Mouse (Mus musculus) T-helper 2 cell (primary cell): ENCODE data around the gene Sbsn.

ENCODE experiments used
- in situ Hi-C: fragments of 300-600 bp; cut with MboI, MseI; formaldehyde crosslinking; loops from one replicate; pipeline ENCODE4 v1.15.1; 2025; ENCODE audit warnings: high pct_unique_total_duplicates

Gene Sbsn

GRCm38 (mm10) chr7:30749824-30750606 lies 1.3 kb upstream of the Sbsn start:
- in situ Hi-C loops, result no loop called here

GRCm38 (mm10) chr7:30757001-30757400 lies 5.7 kb downstream of the Sbsn start:
- in situ Hi-C loops, result no loop called here

DNA sequence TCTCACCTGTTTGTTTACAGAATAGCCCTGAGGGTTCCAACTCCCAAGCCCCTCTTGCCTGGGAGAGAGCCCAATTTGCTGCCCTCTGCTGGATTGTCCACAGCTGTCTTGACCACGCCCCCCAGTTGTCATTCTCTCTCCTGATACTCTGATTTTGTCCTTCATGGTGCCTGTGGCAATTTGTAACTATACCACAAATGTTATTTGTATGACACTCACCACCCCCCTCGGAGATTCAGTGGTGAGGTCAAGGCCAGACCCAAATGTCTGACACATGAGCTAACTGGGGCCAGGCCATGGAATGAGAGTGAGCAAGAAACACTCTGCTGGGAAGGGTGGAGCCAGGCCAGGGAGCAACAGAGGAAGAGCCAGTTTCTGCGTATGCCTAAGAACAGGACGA lies 7.6 kb downstream of the Sbsn start:
- in situ Hi-C loops, result no loop called here

DNA sequence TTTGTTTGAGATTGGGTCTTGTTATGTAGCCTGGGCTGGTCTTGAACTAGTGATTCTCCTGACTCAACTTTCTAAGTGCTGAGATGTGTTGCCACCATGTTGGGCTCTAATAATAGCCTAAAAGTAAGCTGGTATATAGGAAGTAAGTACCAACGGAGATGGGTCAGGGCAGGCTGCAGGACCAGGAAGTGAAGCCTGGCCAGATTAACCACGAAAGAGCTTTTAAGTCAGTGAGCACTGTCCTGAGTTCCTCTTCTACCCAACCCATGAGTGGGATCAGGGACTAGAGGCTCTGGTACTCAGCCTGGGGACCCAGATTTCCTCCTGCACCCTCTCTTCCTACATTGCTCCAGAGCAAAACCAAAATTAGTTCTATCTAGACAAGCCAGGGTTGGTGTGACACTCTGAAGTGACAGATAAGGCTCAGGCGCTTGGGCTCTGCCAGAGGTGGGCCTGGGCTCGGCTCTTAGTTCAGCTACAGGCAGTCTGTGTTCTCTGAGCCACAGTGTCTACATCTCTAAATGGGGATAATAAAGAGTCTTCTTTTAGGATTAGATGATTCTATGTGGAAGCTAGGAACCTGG lies 10.6 kb downstream of the Sbsn start:
- in situ Hi-C loops, result no loop called here

- in situ Hi-C loops, result no loop called here
Observed at GRCm38 (mm10) chr7:30763456-30763855, 12.2 kb downstream of the Sbsn start, which contains the start of gene Dmkn. Gene Dmkn, plus strand, starts transcription at chr7:30763756.

GRCm38 (mm10) chr7:30765173-30765572 lies 13.9 kb downstream of the Sbsn start:
- in situ Hi-C loops, result no loop called here

GRCm38 (mm10) chr7:30766408-30766807 lies 15.1 kb downstream of the Sbsn start:
- in situ Hi-C loops, result no loop called here

- in situ Hi-C loops, result no loop called here
Observed at GRCm38 (mm10) chr7:30769236-30769635, 18.0 kb downstream of the Sbsn start.

DNA sequence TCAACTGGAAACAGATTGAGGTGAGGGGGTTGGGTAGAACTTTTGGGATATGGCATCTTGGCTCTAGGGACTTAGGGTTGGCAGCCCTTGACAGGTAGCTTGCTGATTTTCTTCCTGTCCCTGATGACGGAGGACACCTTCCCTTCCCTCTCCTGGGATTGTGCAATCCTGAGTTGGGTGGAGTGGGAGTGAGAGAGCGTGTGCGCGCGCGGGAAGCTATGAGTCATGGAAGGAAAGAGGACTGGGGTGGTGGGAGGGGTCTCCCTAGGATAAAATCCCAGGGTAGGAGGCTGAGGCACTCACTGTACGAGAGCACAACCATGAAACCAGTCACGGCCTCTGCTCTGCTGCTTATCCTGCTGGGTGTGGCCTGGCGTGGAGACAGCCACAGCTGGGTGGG lies 24.8 kb downstream of the Sbsn start:
- in situ Hi-C loops, result no loop called here

GRCm38 (mm10) chr7:30777081-30777579 lies 25.9 kb downstream of the Sbsn start:
- in situ Hi-C loops, result no loop called here

GRCm38 (mm10) chr7:30777911-30778310 lies 26.6 kb downstream of the Sbsn start:
- in situ Hi-C loops, result no loop called here

DNA sequence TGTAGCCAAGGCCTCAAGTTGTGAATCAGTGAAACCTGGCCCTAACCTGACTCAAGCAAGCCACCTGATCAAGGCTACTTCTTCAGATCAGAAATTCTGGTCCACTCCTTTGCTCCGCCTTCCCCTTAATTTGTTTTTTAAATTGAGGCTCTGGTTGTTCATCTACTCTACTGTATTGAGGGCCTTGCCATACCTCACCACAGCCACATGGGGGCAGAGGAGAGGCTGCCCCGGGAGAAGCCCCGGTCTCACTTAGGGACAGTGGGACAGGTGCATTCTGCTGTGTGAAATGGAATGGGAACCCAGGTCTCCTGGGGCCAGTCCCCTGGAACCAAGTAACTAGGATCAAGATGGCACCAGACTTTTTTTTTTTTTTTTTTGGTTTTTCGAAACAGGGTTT lies 30.5 kb downstream of the Sbsn start:
- in situ Hi-C loops, result no loop called here

DNA sequence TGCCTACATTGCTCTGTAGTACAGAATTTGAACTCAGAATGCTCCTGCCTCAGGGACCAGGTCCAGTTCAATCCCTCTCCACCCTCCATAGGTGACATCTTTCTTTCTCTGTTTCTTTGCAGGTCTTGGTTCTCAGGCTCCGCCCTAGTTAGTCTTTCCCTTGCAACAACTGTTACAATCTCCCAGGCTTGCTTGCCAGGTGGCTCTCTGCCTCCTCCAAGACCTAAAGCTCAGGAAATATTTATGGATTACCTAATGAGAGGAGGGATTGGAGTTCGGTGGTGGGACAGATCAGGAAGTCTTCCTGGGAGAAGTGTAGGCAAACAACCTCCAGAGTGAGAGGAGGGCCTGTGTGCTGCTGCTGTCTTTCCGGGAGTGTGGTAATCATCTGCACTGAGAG lies 31.4 kb downstream of the Sbsn start:
- in situ Hi-C loops, result no loop called here

GRCm38 (mm10) chr7:30785154-30785553 lies 33.9 kb downstream of the Sbsn start:
- in situ Hi-C loops, result no loop called here

- in situ Hi-C loops, result no loop called here
Observed at GRCm38 (mm10) chr7:30785721-30786546, 34.7 kb downstream of the Sbsn start.

GRCm38 (mm10) chr7:30787377-30788022 lies 36.2 kb downstream of the Sbsn start, which contains the start of gene Krtdap:
Gene Krtdap, plus strand, starts transcription at chr7:30787896.
- in situ Hi-C loops, result no loop called here

DNA sequence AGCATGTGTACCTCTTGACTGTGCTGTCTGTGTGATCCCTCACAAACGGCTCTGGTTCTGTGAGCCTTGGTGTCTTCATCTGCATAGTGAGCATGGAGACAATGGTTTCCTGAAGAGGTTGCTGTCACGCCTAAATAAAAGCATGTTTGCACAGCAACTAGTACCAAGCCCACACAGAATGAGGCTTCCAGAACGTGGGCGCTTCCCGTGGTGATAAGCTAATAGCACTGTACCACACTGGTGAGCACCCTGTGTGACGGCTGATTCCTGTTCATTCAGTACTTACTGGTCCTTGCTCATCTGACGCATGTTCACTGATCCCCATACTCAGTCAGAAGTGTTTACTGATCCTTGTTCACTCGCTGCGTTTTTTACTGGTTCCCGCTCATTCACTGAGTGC lies 38.9 kb downstream of the Sbsn start:
- in situ Hi-C loops, result no loop called here

GRCm38 (mm10) chr7:30791921-30792320 lies 40.6 kb downstream of the Sbsn start:
- in situ Hi-C loops, result no loop called here

- in situ Hi-C loops, result no loop called here
Observed at GRCm38 (mm10) chr7:30794921-30795320, 43.6 kb downstream of the Sbsn start.

DNA sequence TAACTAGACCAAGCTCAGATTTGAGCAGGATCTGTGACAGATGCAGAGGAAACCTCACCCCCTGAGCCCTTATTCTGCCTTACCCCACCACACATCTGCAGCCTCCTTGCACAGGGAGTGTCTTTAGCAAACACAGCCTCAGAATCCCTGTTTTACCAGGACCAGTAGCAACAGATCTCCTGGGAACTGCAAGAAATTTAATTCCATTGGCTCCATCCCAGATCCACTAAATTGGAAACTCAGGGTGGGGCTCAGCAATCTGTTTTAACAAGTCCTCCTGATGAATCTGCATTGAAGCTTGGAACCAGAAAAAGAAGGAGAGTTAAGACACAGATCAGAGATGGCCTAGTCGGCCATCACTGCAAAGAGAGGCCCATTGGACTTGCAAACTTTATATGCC lies 45.5 kb downstream of the Sbsn start:
- in situ Hi-C loops, result no loop called here

DNA sequence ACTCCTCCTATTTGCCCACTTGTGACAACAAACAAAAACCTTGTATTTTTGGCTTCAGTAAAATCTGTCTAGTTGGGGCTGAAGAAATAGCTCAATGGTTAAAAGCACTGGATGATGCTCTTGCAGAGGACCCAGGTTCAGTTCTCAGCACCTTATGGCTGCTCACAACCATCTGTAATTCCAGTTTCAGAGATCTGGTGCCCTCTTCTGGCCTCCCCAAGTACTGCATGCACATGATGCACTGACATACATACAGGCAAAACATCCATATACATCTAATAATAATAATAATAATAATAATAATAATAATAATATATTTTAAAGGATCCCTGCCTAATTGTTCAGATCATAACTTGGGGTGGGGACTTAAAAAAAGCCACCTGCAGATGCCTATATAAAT lies 49.4 kb downstream of the Sbsn start:
- in situ Hi-C loops, result loop anchor here (5.0 kb wide), 1 partner anchor 177 kb away; no protein-coding TSS in a partner anchor

DNA sequence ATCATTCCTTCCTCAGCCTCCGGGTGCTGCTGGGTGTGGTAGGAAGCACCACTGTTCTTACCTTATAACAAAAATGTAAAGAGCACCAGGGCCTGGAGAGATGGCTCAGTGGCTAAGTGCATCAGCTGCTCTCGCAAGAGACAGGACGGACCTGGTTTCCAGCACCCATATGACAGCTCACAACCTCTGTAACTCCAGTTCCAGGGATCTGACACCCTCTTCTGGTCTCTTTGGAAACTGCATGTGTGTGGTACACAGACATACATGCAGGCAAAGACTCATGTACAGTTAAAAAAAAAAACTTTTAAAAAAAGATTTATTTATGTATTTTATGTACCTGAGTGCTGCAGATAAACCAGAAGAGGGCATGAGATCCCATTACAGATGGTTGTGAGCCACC lies 52.0 kb downstream of the Sbsn start:
- in situ Hi-C loops, result loop anchor here (5.0 kb wide), 1 partner anchor 174 kb away; no protein-coding TSS in a partner anchor
